Mouse (Mus musculus) megakaryocyte, embryonic 14.5 days (primary cell): ENCODE data around the gene Synrg.

Experiments used
- FLI1 ChIP-seq: IDR thresholded peaks from 2 replicates; pipeline ENCODE4 v1.6.1; 2012; ENCODE audit warnings: low read length, inconsistent platforms, mixed read lengths
- GATA1 ChIP-seq: IDR thresholded peaks from 3 replicates; pipeline ENCODE4 v1.6.1; 2012; ENCODE audit warnings: mixed read lengths, low read length, inconsistent platforms, borderline replicate concordance

DNA sequence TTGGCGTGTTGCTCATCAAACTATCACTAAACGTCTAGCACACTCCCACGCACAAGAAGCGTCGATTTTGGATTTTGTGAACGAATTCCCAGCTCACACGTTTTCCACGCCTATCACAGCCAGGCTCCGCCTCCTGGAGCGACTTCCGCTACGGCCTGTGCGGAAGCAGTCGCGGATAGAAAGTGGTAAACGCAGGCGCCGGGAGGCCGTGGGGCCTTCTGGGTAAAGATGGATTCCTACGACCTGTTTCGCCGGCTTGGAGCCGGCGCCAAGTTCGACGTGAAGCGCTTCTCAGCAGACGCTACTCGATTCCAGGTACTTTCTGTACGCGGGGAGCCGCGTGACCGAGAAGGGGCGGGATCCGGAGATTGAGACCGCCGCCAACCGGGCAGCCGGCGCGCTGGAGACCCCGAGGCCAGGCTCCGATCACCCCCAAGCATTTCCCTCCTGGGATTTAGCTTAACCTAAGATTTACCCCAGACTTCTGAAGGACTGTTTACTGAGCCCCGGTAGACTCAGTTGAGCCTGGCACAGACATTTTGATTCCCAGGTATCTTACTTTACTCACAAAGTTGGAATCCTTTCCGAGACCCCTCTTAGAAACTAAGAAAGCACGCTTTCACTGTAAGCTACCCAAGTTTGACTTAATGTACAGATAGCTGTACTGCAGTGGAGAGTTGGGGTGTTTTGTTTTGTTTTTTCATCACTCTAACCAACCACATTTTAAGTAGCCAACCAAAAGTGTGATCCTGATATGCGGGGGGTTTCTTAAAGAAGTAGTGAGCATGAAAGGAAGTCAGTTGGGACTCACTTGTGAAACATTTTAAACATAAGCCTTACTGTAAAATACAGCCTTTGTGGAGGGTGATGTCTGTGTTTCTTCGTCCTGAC lies 22.0 kb upstream of the Synrg start, which contains the start of gene Ddx52:
- TF ChIP-seq GATA1 (no peak), FLI1 (peak; percentile 49; the same call in 1 of the 2 replicates)
